Mouse (Mus musculus) neural tube, embryonic 14.5 days (tissue): ENCODE measurements around the gene Pramef20. TPM values are rescaled to one million over a fixed set of nuclear protein-coding genes. Genes with fewer than 3 reads are reported as not detected.
"Not testable (repeated sequence)": the region's sequence is repeated elsewhere in the genome, so short reads cannot be mapped to it uniquely, and the experiment has no call there.

ENCODE experiments used
- ATAC-seq: fragments of 200-750 bp; cut with Nextera tagmentation; 2 replicates; pipeline ENCODE4 v1.8.0; 2017; ENCODE audit warnings: low read depth, mild to moderate bottlenecking, moderate TSS enrichment, moderate library complexity
- H3K27ac ChIP-seq: fragments of 300-500 bp; sonication (generic); 2 replicates; pipeline ENCODE4 v1.5.1; 2014; ENCODE audit warnings: low read depth, mild to moderate bottlenecking, control low read depth, low read length, moderate library complexity, mixed read lengths
- H3K27me3 ChIP-seq: fragments of 300-500 bp; sonication (generic); 2 replicates; pipeline ENCODE4 v1.6.1; 2014; ENCODE audit warnings: low read length; ENCODE audit not compliant: control insufficient read depth, insufficient read depth
- H3K36me3 ChIP-seq: fragments of 300-500 bp; sonication (generic); 2 replicates; pipeline ENCODE4 v1.6.1; 2014; ENCODE audit warnings: low read length, mixed read lengths; ENCODE audit not compliant: control insufficient read depth, insufficient read depth
- H3K4me1 ChIP-seq: fragments of 300-500 bp; sonication (generic); 2 replicates; pipeline ENCODE4 v1.6.1; 2014; ENCODE audit warnings: low read length; ENCODE audit not compliant: control insufficient read depth, insufficient read depth
- H3K4me2 ChIP-seq: fragments of 300-500 bp; sonication (generic); 2 replicates; pipeline ENCODE4 v1.6.1; 2014; ENCODE audit warnings: mild to moderate bottlenecking, low read depth, low read length, control low read depth
- H3K4me3 ChIP-seq: fragments of 300-500 bp; sonication (generic); 2 replicates; pipeline ENCODE4 v1.5.1; 2014; ENCODE audit warnings: low read depth, low read length, control low read depth, mixed read lengths
- H3K9ac ChIP-seq: fragments of 300-500 bp; sonication (generic); replicated peaks from 2 replicates; pipeline ENCODE4 v1.6.1; 2014; ENCODE audit warnings: low read depth, mild to moderate bottlenecking, control low read depth, low read length, mixed read lengths
- H3K9me3 ChIP-seq: fragments of 300-500 bp; sonication (generic); 2 replicates; pipeline ENCODE4 v1.6.1; 2016; ENCODE audit warnings: low read length; ENCODE audit not compliant: control insufficient read depth
- WGBS: fragments of 180-500 bp; shearing (Covaris S2); extraction: QIAGEN DNeasy Blood & Tissue Kit; methylation state at CpG from one replicate; pipeline ENCODE4 v1.1.7; 2014; 5-methylcytosine and 5-hydroxymethylcytosine counted together
- polyA plus RNA-seq: library from polyadenylated mRNA; unstranded; fragments of >200 nt; fragmentation: Nextera tagmentation; extraction: Ambion mirVana; gene quantifications from 2 replicates; pipeline ENCODE4 v1.2.1, GENCODE M21; 2014

The Pramef20 gene
- polyA plus RNA-seq, 1 experiment from 2014 or later, result not detected

DNA sequence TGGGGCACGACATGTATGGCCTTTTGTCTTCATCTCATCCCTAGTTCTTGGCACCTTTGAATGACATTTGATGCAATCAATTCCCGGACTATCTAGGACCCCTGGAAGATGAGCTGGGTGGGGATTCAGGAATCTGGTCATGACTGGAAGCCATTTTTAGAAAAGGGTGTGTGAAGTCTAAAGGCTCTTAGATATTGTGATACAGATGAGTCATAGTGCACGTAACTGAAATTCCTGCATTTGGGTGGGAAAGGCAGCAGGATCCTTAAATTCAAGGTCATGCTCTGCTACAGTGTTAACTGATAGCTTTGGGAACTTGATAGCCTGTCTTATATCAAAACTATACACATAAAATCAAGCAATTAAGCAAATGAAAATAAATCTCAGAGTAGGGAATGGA lies 41.9 kb downstream of the Pramef20 start:
- 94% methylated on average over 2 of the region's 3 CpGs for WGBS
- H3K4me2 ChIP-seq, result not testable (repeated sequence)

DNA sequence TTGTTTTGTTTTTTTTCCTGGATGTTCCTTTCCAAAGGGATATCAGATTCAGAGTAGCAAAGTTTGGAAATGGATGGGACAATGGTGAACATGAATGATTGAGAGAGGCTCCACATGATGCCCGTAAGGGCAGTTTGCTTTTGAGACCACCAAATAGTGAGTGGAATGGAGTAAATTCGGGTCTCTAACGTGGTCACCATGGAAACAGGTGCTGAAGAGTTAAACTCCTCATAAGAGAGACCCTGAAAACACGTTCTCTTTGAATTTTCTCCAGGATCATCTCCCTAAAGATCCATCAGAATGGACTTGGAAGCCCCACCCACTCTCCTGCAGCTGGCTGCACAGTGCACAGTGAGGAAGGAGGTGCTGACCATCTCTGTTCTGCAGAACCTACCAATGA lies 47.8 kb downstream of the Pramef20 start, which contains the start of gene Gm13128:
TSS of gene Gm13128 (plus strand) at position 301 of the 400 bp plus-strand sequence.
- H3K27ac ChIP-seq, H3K4me1 ChIP-seq, H3K4me2 ChIP-seq, H3K9ac ChIP-seq, H3K36me3 ChIP-seq, H3K9me3 ChIP-seq, ATAC-seq, H3K27me3 ChIP-seq, H3K4me3 ChIP-seq: not testable (repeated sequence)
- WGBS, result 55% methylated on average over 4 of the region's 4 CpGs

More for the DNA sequence above, 41.9 kb downstream of the Pramef20 start:
- H3K27ac ChIP-seq, H3K9me3 ChIP-seq, H3K4me3 ChIP-seq, H3K27me3 ChIP-seq, H3K9ac ChIP-seq, ATAC-seq, H3K36me3 ChIP-seq, H3K4me1 ChIP-seq: not testable (repeated sequence)

Other genes starting within 250 kb of the Pramef20 start
- not detected in 2 replicates for gene Oog3, start 215.3 kb downstream of the Pramef20 start, polyA plus RNA-seq
- not detected in 2 replicates for gene Oog2, start 187.2 kb downstream of the Pramef20 start, polyA plus RNA-seq
- not detected in 2 replicates for gene C87977, start 164.6 kb downstream of the Pramef20 start, polyA plus RNA-seq
- gene Pramel5, start 97.4 kb downstream of the Pramef20 start, polyA plus RNA-seq, result not detected in 2 replicates
- not detected in 2 replicates for gene Gm13128, start 47.7 kb downstream of the Pramef20 start, polyA plus RNA-seq
- gene Gm13119, start 20.0 kb downstream of the Pramef20 start, polyA plus RNA-seq, result not detected in 2 replicates
- gene Pramef12, start 30.5 kb upstream of the Pramef20 start, polyA plus RNA-seq, result not detected in 2 replicates
- gene 1700012P22Rik, start 60.8 kb upstream of the Pramef20 start, polyA plus RNA-seq, result not detected in 2 replicates
- gene Gm9944, start 75.4 kb upstream of the Pramef20 start, polyA plus RNA-seq, result not detected in 2 replicates
- gene Aadacl3, start 85.8 kb upstream of the Pramef20 start, polyA plus RNA-seq, result not detected in 2 replicates
- gene 9430007A20Rik, start 141.9 kb upstream of the Pramef20 start, polyA plus RNA-seq, result not detected in 2 replicates
- not detected in 2 replicates for gene Gm13124, start 187.2 kb upstream of the Pramef20 start, polyA plus RNA-seq
- not detected in 2 replicates for gene Aadacl4, start 235.8 kb upstream of the Pramef20 start, polyA plus RNA-seq